Mouse (Mus musculus) bone marrow, adult 2 months (tissue): ENCODE measurements around the gene Stambpl1.

Source experiments
- CTCF ChIP-seq: fragments of 200-500 bp; IDR thresholded peaks from 2 replicates; pipeline ENCODE4 v1.5.1; 2011; ENCODE audit warnings: low read length, control low read depth; ENCODE audit not compliant: control insufficient read depth, insufficient read depth
- POLR2A ChIP-seq: fragments of 200-500 bp; IDR thresholded peaks from 2 replicates; pipeline ENCODE4 v1.6.1; 2011; ENCODE audit warnings: low read depth, mild to moderate bottlenecking, control low read depth, low read length, borderline replicate concordance; ENCODE audit not compliant: control insufficient read depth

- TF ChIP-seq CTCF, result no peak
- no peak for TF ChIP-seq POLR2A
Measured at GRCm38 (mm10) chr19:34165891-34166290, 26.1 kb upstream of the Stambpl1 start, which contains the start of gene Ankrd22.
